Mouse (Mus musculus) liver, embryonic 14 days (tissue): ENCODE data around the gene Bach2. TPM values are rescaled to one million over a fixed set of nuclear protein-coding genes. Genes with fewer than 3 reads are reported as not detected.

Experiments
- polyA plus RNA-seq: library from polyadenylated mRNA; depleted of rRNA; stranded (reverse); fragments of >200 nt; gene quantifications from 2 replicates; pipeline ENCODE4 v1.2.3, GENCODE M21; 2012; rRNA removed

Gene Bach2
- polyA plus RNA-seq: 0.44 and 0.60 TPM in 2 replicates

GRCm38 (mm10) chr4:32238366-32238854 is at the start of gene Bach2:
Gene Bach2, plus strand, starts transcription at chr4:32238804.

GRCm38 (mm10) chr4:32602660-32603059 is 364.1 kb downstream of the Bach2 start, which contains the start of gene Gja10:
Gene Gja10, minus strand, starts transcription at chr4:32602760.

GRCm38 (mm10) chr4:32615034-32615881 is 376.7 kb downstream of the Bach2 start, which contains the start of gene Casp8ap2:
Gene Casp8ap2, plus strand, starts transcription at chr4:32615451.

